Mouse (Mus musculus): Measurements from ENCODE around the gene Cmip. TPM values are rescaled to one million over a fixed set of nuclear protein-coding genes. Genes with fewer than 3 reads are reported as not detected.

The Cmip gene
- polyA plus RNA-seq, 1 experiment from 2014 or later, result 13.9 TPM

DNA sequence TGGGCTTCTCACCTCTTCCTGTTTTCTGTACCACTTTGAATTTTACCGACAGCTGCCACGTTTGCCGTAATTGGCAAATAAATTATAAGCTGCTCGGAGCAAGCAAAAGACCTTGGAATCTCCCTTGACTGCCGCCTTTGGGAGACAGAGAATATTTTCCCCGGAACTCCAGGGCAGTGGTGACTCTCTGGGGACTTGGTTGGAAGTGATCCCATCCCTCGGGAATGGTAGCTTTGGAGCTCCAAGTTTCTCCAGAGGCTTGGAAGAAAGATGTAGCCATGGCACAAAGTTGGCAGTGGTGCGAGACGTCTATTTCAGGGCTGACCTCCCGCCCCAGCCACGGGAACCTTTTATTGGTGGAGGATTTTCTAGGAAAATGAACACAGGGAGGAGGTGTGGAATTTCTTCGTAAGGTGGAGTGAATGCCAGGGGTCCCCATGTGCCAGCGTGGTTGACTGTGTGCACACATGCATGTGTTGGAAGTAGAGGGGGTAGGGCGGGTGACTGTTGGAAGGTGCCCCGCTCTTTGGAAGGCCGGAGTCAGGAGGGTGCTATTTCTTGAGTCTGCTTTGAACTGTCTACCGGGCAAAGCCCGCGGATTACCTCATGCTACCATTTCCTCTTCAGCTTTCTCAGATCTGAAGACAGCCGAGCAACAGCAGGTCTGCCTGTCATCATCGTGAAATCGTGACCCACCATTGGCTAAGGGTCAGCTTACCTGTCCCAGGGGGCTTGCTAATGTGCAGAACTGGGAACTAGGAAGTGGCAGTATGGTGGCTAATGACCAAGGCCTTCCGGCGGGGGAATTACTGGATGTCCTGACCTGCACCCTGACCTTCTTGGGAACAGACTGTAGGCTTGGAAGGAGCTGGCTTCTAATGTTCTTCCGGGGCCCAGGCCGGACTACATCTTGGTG lies 62.3 kb downstream of the Cmip start:
- no peak for ATAC-seq (ENCODE audit: low FRiP score, low read depth)
- 72% methylated on average over 26 of the region's 26 CpGs for WGBS
- Histone ChIP-seq H3K4me2 (replicated peaks) (no peak overlapping the region), H3K4me3 (no peak overlapping the region), H3K27me3 (no peaks in the 10 kb centered on the region), H3K36me3 (no peaks in the 10 kb centered on the region), H3K27ac (no peak overlapping the region), H3K4me1 (peaks cover 51% of the 10 kb centered on the region), H3K9ac (no peak overlapping the region), H3K9me3 (no peaks in the 10 kb centered on the region)

DNA sequence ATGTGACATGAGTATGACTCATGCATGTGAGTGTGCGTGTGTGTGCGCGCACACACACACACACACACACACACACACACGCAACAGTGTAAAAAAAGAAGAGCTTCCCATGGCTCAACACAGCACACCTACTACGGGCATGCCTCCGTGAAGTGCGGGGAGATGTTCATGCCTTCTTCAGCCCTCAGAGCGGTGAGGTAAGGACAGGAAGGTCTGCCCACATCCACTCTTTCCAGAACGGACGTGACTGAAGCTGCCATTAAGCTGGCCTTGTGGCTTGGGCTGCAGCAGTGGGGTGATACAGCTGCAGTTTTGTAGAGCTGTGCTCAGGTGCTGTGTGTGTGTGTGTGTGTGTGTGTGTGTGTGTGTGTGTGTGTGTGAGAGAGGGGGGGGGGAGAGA lies 63.8 kb downstream of the Cmip start:
- no peak for ATAC-seq (ENCODE audit: low FRiP score, low read depth)
- 87% methylated on average over 10 of the region's 10 CpGs for WGBS
- H3K36me3 ChIP-seq, result no peaks in the 10 kb centered on the region
- no peak overlapping the region for H3K4me2 ChIP-seq (replicated peaks)
- H3K27ac ChIP-seq, result no peak overlapping the region
- H3K27me3 ChIP-seq, result no peaks in the 10 kb centered on the region
- H3K4me3 ChIP-seq, result no peak overlapping the region
- no peaks in the 10 kb centered on the region for H3K9me3 ChIP-seq
- peaks cover 37% of the 10 kb centered on the region for H3K4me1 ChIP-seq
- no peak overlapping the region for H3K9ac ChIP-seq

- H3K9me3 ChIP-seq, result no peaks in the 10 kb centered on the region
- H3K4me2 ChIP-seq (replicated peaks), result no peak overlapping the region
- no peak for ATAC-seq (ENCODE audit: low FRiP score, low read depth)
- H3K4me3 ChIP-seq, result no peak overlapping the region
- H3K36me3 ChIP-seq, result no peaks in the 10 kb centered on the region
- H3K27me3 ChIP-seq, result no peaks in the 10 kb centered on the region
- no peak overlapping the region for H3K9ac ChIP-seq
- H3K27ac ChIP-seq, result no peak overlapping the region
- whole genome bisulfite sequencing, result 55% methylated on average over 15 of the region's 15 CpGs
- peaks cover 33% of the 10 kb centered on the region for H3K4me1 ChIP-seq
Observed at GRCm38 (mm10) chr8:117321232-117321631, 64.4 kb downstream of the Cmip start.

DNA sequence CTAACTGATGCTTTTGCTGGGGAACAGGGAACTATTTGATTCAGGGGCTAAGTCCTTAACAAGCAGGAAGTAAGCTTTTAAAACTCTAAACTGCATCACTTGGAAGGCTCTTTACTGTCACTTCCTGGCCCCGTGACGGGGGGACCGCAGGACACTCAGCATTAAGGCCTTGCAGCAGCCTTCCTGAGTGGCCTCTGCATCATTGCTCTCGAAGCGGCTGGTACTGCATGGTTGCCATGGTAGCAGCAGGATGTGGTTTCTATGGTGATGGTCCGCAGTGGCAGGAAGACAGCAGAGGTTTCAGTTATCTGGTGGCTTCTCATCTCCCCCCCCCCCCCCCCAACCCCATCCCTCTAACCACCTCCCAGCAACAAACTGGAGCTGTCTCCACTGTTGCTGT lies 65.2 kb downstream of the Cmip start:
- H3K9me3 ChIP-seq, result no peaks in the 10 kb centered on the region
- no peak overlapping the region for H3K4me3 ChIP-seq
- H3K27ac ChIP-seq, result 0 out of 2 replicates have a peak overlapping the region, but pooled peaks have one; percentile 6
- no peaks in the 10 kb centered on the region for H3K36me3 ChIP-seq
- WGBS, result 57% methylated on average over 6 of the region's 6 CpGs
- H3K4me2 ChIP-seq (replicated peaks), result no peak overlapping the region
- no peaks in the 10 kb centered on the region for H3K27me3 ChIP-seq
- ATAC-seq (ENCODE audit: low FRiP score, low read depth), result no peak
- H3K9ac ChIP-seq, result no peak overlapping the region
- H3K4me1 ChIP-seq, result peaks cover 33% of the 10 kb centered on the region

- Histone ChIP-seq H3K27ac (no peak overlapping the region), H3K9me3 (no peaks in the 10 kb centered on the region), H3K9ac (no peak overlapping the region), H3K4me3 (no peak overlapping the region), H3K27me3 (no peaks in the 10 kb centered on the region), H3K4me2 (replicated peaks) (no peak overlapping the region), H3K36me3 (no peaks in the 10 kb centered on the region), H3K4me1 (peaks cover 39% of the 10 kb centered on the region)
- no peak for ATAC-seq (ENCODE audit: low FRiP score, low read depth)
- WGBS, result 52% methylated on average over 8 of the region's 8 CpGs
Observed at GRCm38 (mm10) chr8:117322715-117323310, 65.9 kb downstream of the Cmip start.

GRCm38 (mm10) chr8:117324821-117325220 lies 68.0 kb downstream of the Cmip start:
- 94% methylated on average over 9 of the region's 9 CpGs for WGBS
- Histone ChIP-seq H3K27me3 (no peaks in the 10 kb centered on the region), H3K36me3 (no peaks in the 10 kb centered on the region)

GRCm38 (mm10) chr8:117326735-117327134 lies 69.9 kb downstream of the Cmip start:
- no peak overlapping the region for H3K4me2 ChIP-seq (replicated peaks)
- H3K9me3 ChIP-seq, result no peaks in the 10 kb centered on the region
- H3K9ac ChIP-seq, result no peak overlapping the region
- H3K4me3 ChIP-seq, result no peak overlapping the region
- H3K27me3 ChIP-seq, result no peaks in the 10 kb centered on the region
- ATAC-seq (ENCODE audit: low FRiP score, low read depth), result no peak
- H3K27ac ChIP-seq, result no peak overlapping the region
- no peaks in the 10 kb centered on the region for H3K36me3 ChIP-seq
- H3K4me1 ChIP-seq, result peaks cover 33% of the 10 kb centered on the region
- 83% methylated on average over 5 of the region's 5 CpGs for WGBS

More at GRCm38 (mm10) chr8:117324821-117325220, 68.0 kb downstream of the Cmip start:
- Histone ChIP-seq H3K4me1 (peaks cover 37% of the 10 kb centered on the region), H3K4me2 (replicated peaks) (no peak overlapping the region), H3K9ac (no peak overlapping the region), H3K9me3 (no peaks in the 10 kb centered on the region), H3K27ac (no peak overlapping the region), H3K4me3 (no peak overlapping the region)
- ATAC-seq (ENCODE audit: low FRiP score, low read depth), result no peak

- Histone ChIP-seq H3K4me2 (replicated peaks) (no peak overlapping the region), H3K4me1 (peaks cover 31% of the 10 kb centered on the region), H3K9ac (no peak overlapping the region), H3K27ac (peak overlapping the region; percentile 63; the same call in 1 of the 2 replicates), H3K36me3 (no peaks in the 10 kb centered on the region), H3K27me3 (no peaks in the 10 kb centered on the region), H3K9me3 (no peaks in the 10 kb centered on the region), H3K4me3 (no peak overlapping the region)
- peak; percentile 43; the same call in 1 of the 2 replicates for ATAC-seq (ENCODE audit: low FRiP score, low read depth)
- WGBS, result 34% methylated on average over 7 of the region's 7 CpGs
Observed at GRCm38 (mm10) chr8:117327385-117327837, 70.5 kb downstream of the Cmip start.

DNA sequence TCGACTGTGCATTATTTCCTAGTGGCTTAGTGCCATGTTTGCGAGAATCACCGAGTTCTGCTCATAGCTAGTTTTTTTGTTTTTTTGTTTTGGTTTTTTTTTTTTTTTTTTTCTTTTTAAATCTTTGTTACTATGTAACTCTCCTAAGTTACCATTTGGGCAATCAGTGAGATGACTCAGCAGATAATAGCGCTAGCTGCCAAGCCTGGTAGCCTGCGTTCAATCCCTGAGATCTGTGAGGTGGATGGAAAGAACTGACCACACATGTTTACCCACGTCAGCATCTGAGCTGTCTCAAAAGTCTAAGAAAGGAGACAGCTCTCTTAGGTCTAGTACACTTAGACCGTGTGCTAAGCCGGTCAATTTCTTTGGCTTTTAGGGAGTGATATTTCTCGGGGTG lies 71.9 kb downstream of the Cmip start:
- 75% methylated on average over 9 of the region's 9 CpGs for WGBS
- H3K4me3 ChIP-seq, result no peak overlapping the region
- H3K36me3 ChIP-seq, result no peaks in the 10 kb centered on the region
- H3K27me3 ChIP-seq, result no peaks in the 10 kb centered on the region
- H3K27ac ChIP-seq, result no peak overlapping the region
- H3K4me2 ChIP-seq (replicated peaks), result no peak overlapping the region
- H3K9ac ChIP-seq, result no peak overlapping the region
- H3K9me3 ChIP-seq, result no peaks in the 10 kb centered on the region
- peaks cover 36% of the 10 kb centered on the region for H3K4me1 ChIP-seq
- no peak for ATAC-seq (ENCODE audit: low FRiP score, low read depth)

DNA sequence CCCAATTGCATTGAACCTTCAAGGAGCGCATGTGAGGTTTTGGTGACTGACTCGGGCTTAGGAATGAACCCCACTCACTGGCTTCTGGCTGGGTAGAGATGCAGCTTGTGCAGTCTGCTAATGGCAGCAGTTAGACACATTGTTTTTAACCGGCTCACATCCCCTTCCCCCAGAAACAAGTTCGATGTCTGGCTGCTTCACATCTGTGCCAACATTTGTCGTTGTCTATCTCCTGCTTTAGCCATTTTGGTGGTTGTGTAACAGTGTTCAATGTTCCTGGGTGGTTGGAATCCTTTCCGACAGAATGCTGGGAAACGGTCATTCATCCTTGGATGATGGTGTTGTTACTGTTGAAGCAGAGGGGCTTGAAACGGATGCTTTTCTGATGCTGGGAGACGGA lies 72.3 kb downstream of the Cmip start:
- Histone ChIP-seq H3K4me1 (peaks cover 40% of the 10 kb centered on the region), H3K9me3 (no peaks in the 10 kb centered on the region), H3K27ac (no peak overlapping the region), H3K4me2 (replicated peaks) (no peak overlapping the region), H3K9ac (no peak overlapping the region), H3K27me3 (no peaks in the 10 kb centered on the region), H3K36me3 (no peaks in the 10 kb centered on the region), H3K4me3 (no peak overlapping the region)
- 72% methylated on average over 9 of the region's 9 CpGs for WGBS
- ATAC-seq (ENCODE audit: low FRiP score, low read depth), result no peak

- 52% methylated on average over 2 of the region's 2 CpGs for WGBS
- Histone ChIP-seq H3K4me3 (no peak overlapping the region), H3K27ac (no peak overlapping the region), H3K4me2 (replicated peaks) (no peak overlapping the region), H3K4me1 (peaks cover 47% of the 10 kb centered on the region), H3K27me3 (no peaks in the 10 kb centered on the region), H3K9ac (no peak overlapping the region), H3K36me3 (no peaks in the 10 kb centered on the region), H3K9me3 (no peaks in the 10 kb centered on the region)
- ATAC-seq (ENCODE audit: low FRiP score, low read depth), result no peak
Observed at GRCm38 (mm10) chr8:117329903-117330302, 73.0 kb downstream of the Cmip start.

- Histone ChIP-seq H3K27ac (no peak overlapping the region), H3K4me2 (replicated peaks) (no peak overlapping the region), H3K36me3 (no peaks in the 10 kb centered on the region), H3K9ac (no peak overlapping the region), H3K9me3 (no peaks in the 10 kb centered on the region), H3K4me3 (no peak overlapping the region), H3K27me3 (no peaks in the 10 kb centered on the region), H3K4me1 (peaks cover 54% of the 10 kb centered on the region)
- WGBS, result 84% methylated on average over 27 of the region's 27 CpGs
- ATAC-seq (ENCODE audit: low FRiP score, low read depth), result no peak
Observed at GRCm38 (mm10) chr8:117332229-117333010, 75.6 kb downstream of the Cmip start.
